Mouse (Mus musculus) MEL (cell line): ENCODE measurements at regions not wholly inside any gene's neighbourhood (a gene's known extent, or its start where the extent isn't known, plus 50 kb on each side); places are given as distances from the start of the nearest gene placed in this dataset.

ENCODE experiments used
- DNase-seq: peaks from one replicate; pipeline ENCODE4 v3.0.0; 2011; ENCODE audit warnings: low read depth, low spot score
- H3K27ac ChIP-seq: 2 replicates; pipeline ENCODE4 v1.5.1; 2012; ENCODE audit warnings: low read depth, mild to moderate bottlenecking, control low read depth, low read length, moderate library complexity; ENCODE audit not compliant: control insufficient read depth
- H3K27me3 ChIP-seq, 2 experiments: fragments of 150-350 bp in 1 of 2; sonication (generic) in 1 of 2; 2 replicates each; pipeline ENCODE4 v1.6.1; 2012; ENCODE audit warnings: low read length in 2 of 2, mild to moderate bottlenecking in 2 of 2, improper control_type of control experiment in 1 of 2, moderate library complexity in 1 of 2; ENCODE audit not compliant: insufficient read depth in 2 of 2, control insufficient read depth in 1 of 2
- H3K36me3 ChIP-seq, 2 experiments: 2 replicates each; pipeline ENCODE4 v1.6.1; 2012 to 2014; ENCODE audit warnings: low read length in 2 of 2, improper control_type of control experiment in 1 of 2, inconsistent platforms in 1 of 2, mild to moderate bottlenecking in 1 of 2; ENCODE audit not compliant: insufficient read depth in 2 of 2, control insufficient read depth in 1 of 2
- H3K4me1 ChIP-seq, 2 experiments: fragments of 150-350 bp in 1 of 2; sonication (generic) in 1 of 2; 2 replicates each; pipeline ENCODE4 v1.6.1; 2012; ENCODE audit warnings: low read length in 2 of 2, improper control_type of control experiment in 1 of 2, mild to moderate bottlenecking in 1 of 2; ENCODE audit not compliant: insufficient read depth in 2 of 2, control insufficient read depth in 1 of 2
- H3K4me3 ChIP-seq, 2 experiments: fragments of 150-350 bp in 1 of 2; sonication (generic) in 1 of 2; 2 replicates each; pipeline ENCODE4 v1.5.1; 2012; ENCODE audit warnings: low read depth in 2 of 2, low read length in 2 of 2, mild to moderate bottlenecking in 2 of 2, moderate library complexity in 2 of 2, control low read depth in 1 of 2, improper control_type of control experiment in 1 of 2; ENCODE audit not compliant: control insufficient read depth in 1 of 2, insufficient read depth in 1 of 2
- H3K79me2 ChIP-seq: 2 replicates; pipeline ENCODE4 v1.6.1; 2012; ENCODE audit warnings: mild to moderate bottlenecking, low read length, moderate library complexity; ENCODE audit not compliant: control insufficient read depth, poor library complexity, insufficient read depth
- H3K9ac ChIP-seq: 2 replicates; pipeline ENCODE4 v1.6.1; 2012; ENCODE audit warnings: low read depth, mild to moderate bottlenecking, control low read depth, low read length, moderate library complexity; ENCODE audit not compliant: control insufficient read depth, poor library complexity, severe bottlenecking
- H3K9me3 ChIP-seq: fragments of 150-350 bp; sonication (generic); replicated peaks from 2 replicates; pipeline ENCODE4 v1.6.1; 2012; ENCODE audit warnings: mild to moderate bottlenecking, low read length, improper control_type of control experiment, moderate library complexity; ENCODE audit not compliant: insufficient read depth
- BHLHE40 ChIP-seq: IDR thresholded peaks from 2 replicates; pipeline ENCODE4 v1.6.1; 2012; ENCODE audit warnings: low read depth, mild to moderate bottlenecking, inconsistent platforms, low read length, improper control_type of control experiment, borderline replicate concordance
- CHD1 ChIP-seq: IDR thresholded peaks from 2 replicates; pipeline ENCODE4 v1.6.1; 2012; ENCODE audit warnings: low read depth, mild to moderate bottlenecking, inconsistent platforms, low read length, improper control_type of control experiment
- CHD2 ChIP-seq: IDR thresholded peaks from 2 replicates; pipeline ENCODE4 v1.6.1; 2011; ENCODE audit warnings: low read length, improper control_type of control experiment
- CTCF ChIP-seq, 3 experiments: IDR thresholded peaks in 2 of 3; conservative IDR thresholded peaks in 1 of 3; 2 replicates each; pipeline ENCODE4 v1.5.1; 2011 to 2012; ENCODE audit warnings: low read length in 3 of 3, low read depth in 2 of 3, mild to moderate bottlenecking in 2 of 3, improper control_type of control experiment in 1 of 3, inconsistent platforms in 1 of 3, mixed read lengths in 1 of 3, moderate library complexity in 1 of 3; ENCODE audit not compliant: control insufficient read depth in 1 of 3, insufficient read depth in 1 of 3, poor library complexity in 1 of 3, severe bottlenecking in 1 of 3
- ELF1 ChIP-seq: IDR thresholded peaks from 2 replicates; pipeline ENCODE4 v1.6.1; 2014; ENCODE audit warnings: low read depth, mild to moderate bottlenecking, inconsistent platforms, low read length, improper control_type of control experiment, moderate library complexity
- EP300 ChIP-seq, 2 experiments: IDR thresholded peaks; 2 replicates each; pipeline ENCODE4 v1.6.1; 2011; ENCODE audit warnings: improper control_type of control experiment in 2 of 2, low read length in 2 of 2, low read depth in 1 of 2, mild to moderate bottlenecking in 1 of 2
- ETS1 ChIP-seq: IDR thresholded peaks from 2 replicates; pipeline ENCODE4 v1.6.1; 2012; ENCODE audit warnings: low read depth, mild to moderate bottlenecking, inconsistent platforms, low read length, improper control_type of control experiment, moderate library complexity
- GABPA ChIP-seq: IDR thresholded peaks from 2 replicates; pipeline ENCODE4 v1.6.1; 2012; ENCODE audit warnings: low read depth, mild to moderate bottlenecking, inconsistent platforms, low read length, improper control_type of control experiment, moderate library complexity
- GATA1 ChIP-seq: IDR thresholded peaks from 2 replicates; pipeline ENCODE4 v1.6.1; 2011; ENCODE audit warnings: low read depth, low read length, improper control_type of control experiment
- JUND ChIP-seq: IDR thresholded peaks from 2 replicates; pipeline ENCODE4 v1.6.1; 2011; ENCODE audit warnings: low read depth, mild to moderate bottlenecking, improper control_type of control experiment, low read length
- KAT2A ChIP-seq: conservative IDR thresholded peaks from 2 replicates; pipeline ENCODE4 v1.6.1; 2012; ENCODE audit warnings: low read depth, low read length, improper control_type of control experiment, inconsistent platforms
- MAFK ChIP-seq: IDR thresholded peaks from 2 replicates; pipeline ENCODE4 v1.6.1; 2011; ENCODE audit warnings: low read depth, mild to moderate bottlenecking, low read length, improper control_type of control experiment, borderline replicate concordance
- MAX ChIP-seq: IDR thresholded peaks from 2 replicates; pipeline ENCODE4 v1.6.1; 2011; ENCODE audit warnings: low read length, improper control_type of control experiment
- MAZ ChIP-seq: IDR thresholded peaks from 2 replicates; pipeline ENCODE4 v1.6.1; 2012; ENCODE audit warnings: low read depth, mild to moderate bottlenecking, inconsistent platforms, low read length, improper control_type of control experiment
- MEF2A ChIP-seq: IDR thresholded peaks from 2 replicates; pipeline ENCODE4 v1.6.1; 2014; ENCODE audit warnings: low read depth, mild to moderate bottlenecking, inconsistent platforms, low read length, improper control_type of control experiment; ENCODE audit not compliant: poor library complexity, insufficient replicate concordance, severe bottlenecking; ENCODE audit errors: extremely low read depth
- MYB ChIP-seq: IDR thresholded peaks from 2 replicates; pipeline ENCODE4 v1.6.1; 2011; ENCODE audit warnings: mild to moderate bottlenecking, low read depth, low read length, improper control_type of control experiment
- NRF1 ChIP-seq: IDR thresholded peaks from 2 replicates; pipeline ENCODE4 v1.6.1; 2014; ENCODE audit warnings: low read depth, mild to moderate bottlenecking, inconsistent platforms, low read length, improper control_type of control experiment, moderate library complexity; ENCODE audit not compliant: poor library complexity, insufficient read depth, severe bottlenecking
- POLR2A ChIP-seq, 2 experiments: IDR thresholded peaks; 2 replicates each; pipeline ENCODE4 v1.6.1; 2011 to 2012; ENCODE audit warnings: low read length in 2 of 2, mild to moderate bottlenecking in 2 of 2, control low read depth in 1 of 2, improper control_type of control experiment in 1 of 2, low read depth in 1 of 2, moderate library complexity in 1 of 2; ENCODE audit not compliant: control insufficient read depth in 1 of 2, insufficient read depth in 1 of 2, poor library complexity in 1 of 2
- POLR2AphosphoS2 ChIP-seq: IDR thresholded peaks from 2 replicates; pipeline ENCODE4 v1.6.1; 2011; ENCODE audit warnings: low read length, improper control_type of control experiment
- POLR2AphosphoS5 ChIP-seq: IDR thresholded peaks from 2 replicates; pipeline ENCODE4 v1.6.1; 2012; ENCODE audit warnings: low read depth, borderline replicate concordance, mild to moderate bottlenecking, inconsistent platforms, low read length, moderate library complexity, mixed read lengths
- RAD21 ChIP-seq: IDR thresholded peaks from 2 replicates; pipeline ENCODE4 v1.6.1; 2011; ENCODE audit warnings: mild to moderate bottlenecking, low read depth, low read length, improper control_type of control experiment
- SMC3 ChIP-seq: IDR thresholded peaks from 2 replicates; pipeline ENCODE4 v1.6.1; 2011; ENCODE audit warnings: low read depth, low read length, improper control_type of control experiment
- TBP ChIP-seq: IDR thresholded peaks from 2 replicates; pipeline ENCODE4 v1.8.0; 2011; ENCODE audit warnings: low read depth, low read length, improper control_type of control experiment
- TCF12 ChIP-seq: IDR thresholded peaks from 2 replicates; pipeline ENCODE4 v1.6.1; 2014; ENCODE audit warnings: low read depth, mild to moderate bottlenecking, inconsistent platforms, low read length, improper control_type of control experiment, moderate library complexity
- UBTF ChIP-seq: IDR thresholded peaks from 2 replicates; pipeline ENCODE4 v1.6.1; 2012; ENCODE audit warnings: low read depth, mild to moderate bottlenecking, inconsistent platforms, low read length, improper control_type of control experiment, moderate library complexity, borderline replicate concordance; ENCODE audit not compliant: insufficient read depth
- USF1 ChIP-seq: IDR thresholded peaks from 2 replicates; pipeline ENCODE4 v1.6.1; 2014; ENCODE audit warnings: low read depth, mild to moderate bottlenecking, inconsistent platforms, low read length, improper control_type of control experiment, moderate library complexity
- USF2 ChIP-seq, 2 experiments: IDR thresholded peaks; 2 replicates each; pipeline ENCODE4 v1.6.1; 2011 to 2012; ENCODE audit warnings: improper control_type of control experiment in 2 of 2, low read length in 2 of 2, borderline replicate concordance in 1 of 2, inconsistent platforms in 1 of 2, low read depth in 1 of 2, mild to moderate bottlenecking in 1 of 2; ENCODE audit not compliant: insufficient read depth in 1 of 2
- ZC3H11A ChIP-seq: IDR thresholded peaks from 2 replicates; pipeline ENCODE4 v1.6.1; 2012; ENCODE audit warnings: low read depth, mild to moderate bottlenecking, inconsistent platforms, low read length, improper control_type of control experiment
- ZKSCAN1 ChIP-seq: IDR thresholded peaks from 2 replicates; pipeline ENCODE4 v1.6.1; 2012; ENCODE audit warnings: low read depth, mild to moderate bottlenecking, inconsistent platforms, low read length, improper control_type of control experiment, moderate library complexity
- ZMIZ1 ChIP-seq: IDR thresholded peaks from 2 replicates; pipeline ENCODE4 v1.6.1; 2012; ENCODE audit warnings: low read depth, mild to moderate bottlenecking, inconsistent platforms, low read length, improper control_type of control experiment, moderate library complexity
- ZNF384 ChIP-seq: IDR thresholded peaks from 2 replicates; pipeline ENCODE4 v1.6.1; 2012; ENCODE audit warnings: low read depth, mild to moderate bottlenecking, inconsistent platforms, low read length, improper control_type of control experiment

GRCm38 (mm10) chr14:80844550-80844949 is 860.7 kb downstream of the Olfm4 start:
- H3K27me3 ChIP-seq: no peaks in the 10 kb centered on the region
- no peak overlapping the region for H3K9ac ChIP-seq
- no peaks in the 10 kb centered on the region for H3K4me1 ChIP-seq
- DNase-seq: no peak
- no peak overlapping the region for H3K4me3 ChIP-seq
- no peaks in the 10 kb centered on the region for H3K79me2 ChIP-seq
- H3K9me3 ChIP-seq: no peaks in the 10 kb centered on the region
- TF ChIP-seq GATA1 (no peak), UBTF (no peak)
- no peak overlapping the region for H3K27ac ChIP-seq
- H3K36me3 ChIP-seq: no peaks in the 10 kb centered on the region

GRCm38 (mm10) chr14:80845576-80846269 is 861.8 kb downstream of the Olfm4 start:
- Histone ChIP-seq H3K4me1 (no peaks in the 10 kb centered on the region), H3K9ac (peak overlapping the region; percentile 17; the same call in 1 of the 2 replicates), H3K27ac (no peak overlapping the region), H3K4me3 (no peak overlapping the region), H3K27me3 (no peaks in the 10 kb centered on the region), H3K79me2 (no peaks in the 10 kb centered on the region), H3K36me3 (no peaks in the 10 kb centered on the region), H3K9me3 (no peaks in the 10 kb centered on the region)
- peak; percentile 83 for DNase-seq
- TF ChIP-seq EP300 (IDR thresholded peaks at IDR 0.05; ENCODE audit: low read depth in 1 of 2, low read length in 2 of 2): no peak
- TF ChIP-seq KAT2A: no peak
- peak; percentile 96 for TF ChIP-seq ZC3H11A
- TF ChIP-seq USF1: no peak
- no peak for TF ChIP-seq JUND
- TF ChIP-seq RAD21: peak; percentile 99
- TF ChIP-seq ETS1: no peak
- TF ChIP-seq CTCF (IDR thresholded peaks at IDR 0.05 in 2 of 3, conservative IDR thresholded peaks at IDR 0.05 in 1 of 3; ENCODE audit: control insufficient read depth in 1 of 3, insufficient read depth in 1 of 3, low read depth in 2 of 3, low read length in 3 of 3, poor library complexity in 1 of 3, severe bottlenecking in 1 of 3): peak; percentile 41 to 87 (median 73)
- TF ChIP-seq POLR2AphosphoS5: no peak
- no peak for TF ChIP-seq TCF12
- TF ChIP-seq CHD2: no peak
- no peak for TF ChIP-seq NRF1
- no peak for TF ChIP-seq CHD1
- TF ChIP-seq MAFK: no peak
- TF ChIP-seq POLR2A (IDR thresholded peaks at IDR 0.05; ENCODE audit: control insufficient read depth in 1 of 2, insufficient read depth in 1 of 2, low read depth in 1 of 2, low read length in 2 of 2, poor library complexity in 1 of 2): no peak
- TF ChIP-seq MEF2A: no peak
- TF ChIP-seq POLR2AphosphoS2: no peak
- TF ChIP-seq ZNF384: no peak
- TF ChIP-seq ZKSCAN1: no peak
- no peak for TF ChIP-seq USF2 (IDR thresholded peaks at IDR 0.05; ENCODE audit: borderline replicate concordance in 1 of 2, insufficient read depth in 1 of 2, low read depth in 1 of 2, low read length in 2 of 2)
- TF ChIP-seq MAX: no peak
- no peak for TF ChIP-seq BHLHE40
- no peak for TF ChIP-seq TBP
- no peak for TF ChIP-seq ZMIZ1
- TF ChIP-seq ELF1: no peak
- TF ChIP-seq MAZ: no peak
- TF ChIP-seq SMC3: peak; percentile 94
- no peak for TF ChIP-seq GABPA
- no peak for TF ChIP-seq MYB
